Mouse (Mus musculus): ENCODE results near the gene Fam126a. TPM values are rescaled to one million over a fixed set of nuclear protein-coding genes. Genes with fewer than 3 reads are reported as not detected.

Fam126a gene
- total RNA-seq, 2 experiments from 2014 or later: 14.9 to 19.6 TPM

DNA sequence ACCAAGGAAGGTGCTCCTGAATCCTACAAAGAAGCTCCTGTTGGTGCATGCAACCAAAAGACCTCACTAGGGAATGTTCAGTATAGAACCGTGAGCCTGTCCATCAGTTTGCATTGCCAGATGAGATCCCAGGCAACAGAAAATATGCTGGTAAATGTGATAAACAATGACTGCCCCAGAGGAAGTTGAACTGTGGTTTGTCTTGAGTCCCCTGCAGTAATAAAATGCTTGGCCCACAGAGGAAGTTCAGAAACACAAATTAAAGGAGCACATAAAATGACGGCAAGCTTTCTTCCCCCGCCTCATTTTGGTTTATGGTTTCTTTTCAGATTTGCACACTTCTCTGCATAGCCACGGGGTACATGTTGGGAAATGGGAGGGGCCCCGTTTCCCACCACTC lies 8.3 kb upstream of the Fam126a start:
- Histone ChIP-seq H3K27ac (no peak overlapping the region), H3K4me3 (no peak overlapping the region)
- intact Hi-C loops (cut with DNase I): no loop called here
- no peak for DNase-seq (ENCODE audit: extremely low spot score in 1 of 2, low spot score in 2 of 2)
- TF ChIP-seq CTCF (IDR thresholded peaks at IDR 0.05): no peak

- TF ChIP-seq CTCF (IDR thresholded peaks at IDR 0.05): no peak
- intact Hi-C loops (cut with DNase I): no loop called here
- H3K27ac ChIP-seq: no peak overlapping the region
- H3K4me3 ChIP-seq: no peak overlapping the region
- no peak for DNase-seq (ENCODE audit: extremely low spot score in 1 of 2, low spot score in 2 of 2)
Observed at GRCm38 (mm10) chr5:24038190-24038589, 7.7 kb upstream of the Fam126a start.

GRCm38 (mm10) chr5:24036731-24037130 lies 6.2 kb upstream of the Fam126a start:
- no peak for DNase-seq (ENCODE audit: extremely low spot score in 1 of 2, low spot score in 2 of 2)

GRCm38 (mm10) chr5:24034970-24035369 lies 4.5 kb upstream of the Fam126a start:
- intact Hi-C loops (cut with DNase I): no loop called here
- no peak for DNase-seq (ENCODE audit: extremely low spot score in 1 of 2, low spot score in 2 of 2)
- no peak for TF ChIP-seq CTCF (IDR thresholded peaks at IDR 0.05)
- no peak overlapping the region for H3K27ac ChIP-seq
- H3K4me3 ChIP-seq: no peak overlapping the region

More at GRCm38 (mm10) chr5:24036731-24037130, 6.2 kb upstream of the Fam126a start:
- no peak overlapping the region for H3K4me3 ChIP-seq
- no peak overlapping the region for H3K27ac ChIP-seq
- TF ChIP-seq CTCF (IDR thresholded peaks at IDR 0.05): no peak
- intact Hi-C loops (cut with DNase I): no loop called here

- H3K4me3 ChIP-seq: no peak overlapping the region
- DNase-seq (ENCODE audit: extremely low spot score in 1 of 2, low spot score in 2 of 2): no peak
- intact Hi-C loops (cut with DNase I): no loop called here
- TF ChIP-seq CTCF (IDR thresholded peaks at IDR 0.05): no peak
- H3K27ac ChIP-seq: no peak overlapping the region
Observed at GRCm38 (mm10) chr5:24034091-24034490, 3.6 kb upstream of the Fam126a start.

- H3K4me3 ChIP-seq: peak overlapping the region; percentile 91
- H3K27ac ChIP-seq: peak overlapping the region; percentile 74
- TF ChIP-seq CTCF (IDR thresholded peaks at IDR 0.05): no peak
- intact Hi-C loops (cut with DNase I): loop anchor here (5.0 kb wide), 1 partner anchor 47 kb away; no protein-coding TSS in a partner anchor
- peak; percentile 14 to 24 for DNase-seq (ENCODE audit: extremely low spot score in 1 of 2, low spot score in 2 of 2)
Observed at GRCm38 (mm10) chr5:24029946-24030578, 428 bp downstream of the Fam126a start.

DNA sequence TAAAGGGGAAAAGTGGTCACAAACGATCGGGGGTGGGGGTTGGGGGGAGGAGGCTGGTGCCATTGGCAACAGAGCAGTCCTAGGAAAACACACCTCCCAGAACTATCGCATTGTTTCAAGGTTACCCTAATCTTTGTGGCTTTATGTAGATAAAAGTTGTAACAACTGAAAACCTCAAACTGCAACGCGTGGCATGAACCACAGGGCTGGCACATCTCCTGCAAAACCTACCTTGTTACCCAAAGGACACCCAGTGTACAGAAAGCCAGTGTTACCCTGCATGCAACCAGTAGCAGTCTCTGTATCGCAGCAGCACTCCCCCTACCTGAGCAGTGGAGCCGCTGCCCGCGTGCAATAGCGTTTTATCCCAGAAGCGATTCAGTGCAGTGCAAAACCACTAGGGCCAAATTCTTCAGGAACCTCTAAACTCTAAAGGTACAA lies 1.1 kb downstream of the Fam126a start:
- peak; percentile 49 for TF ChIP-seq CTCF (IDR thresholded peaks at IDR 0.05)
- H3K4me3 ChIP-seq: peak overlapping the region; percentile 91
- intact Hi-C loops (cut with DNase I): loop anchor here (5.0 kb wide), 1 partner anchor 48 kb away; no protein-coding TSS in a partner anchor
- H3K27ac ChIP-seq: no peak overlapping the region
- peak; percentile 35 to 37 for DNase-seq (ENCODE audit: extremely low spot score in 1 of 2, low spot score in 2 of 2)

DNA sequence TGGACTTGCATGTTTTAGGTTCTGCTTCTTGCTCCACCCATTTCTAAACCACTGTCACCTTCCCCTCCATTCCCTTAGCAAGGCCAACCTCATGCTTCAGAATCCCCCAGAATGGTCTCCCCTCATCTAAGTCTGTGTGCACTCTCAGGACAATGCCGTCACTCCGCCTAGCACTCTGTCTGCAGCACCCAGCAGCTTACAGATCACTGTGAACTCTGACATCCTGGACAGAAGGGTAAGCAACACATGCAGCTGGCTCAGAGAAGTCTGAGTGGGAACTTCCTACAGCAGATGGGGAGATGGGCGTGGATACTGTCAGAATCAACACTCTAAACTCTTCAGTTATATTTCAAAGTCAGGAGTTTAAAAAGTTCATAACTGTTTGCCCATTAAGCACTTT lies 5.5 kb downstream of the Fam126a start:
- TF ChIP-seq CTCF (IDR thresholded peaks at IDR 0.05): no peak
- Histone ChIP-seq H3K4me3 (no peak overlapping the region), H3K27ac (no peak overlapping the region)
- intact Hi-C loops (cut with DNase I): loop anchor here (5.0 kb wide), 1 partner anchor 52 kb away; no protein-coding TSS in a partner anchor
- no peak for DNase-seq (ENCODE audit: extremely low spot score in 1 of 2, low spot score in 2 of 2)

DNA sequence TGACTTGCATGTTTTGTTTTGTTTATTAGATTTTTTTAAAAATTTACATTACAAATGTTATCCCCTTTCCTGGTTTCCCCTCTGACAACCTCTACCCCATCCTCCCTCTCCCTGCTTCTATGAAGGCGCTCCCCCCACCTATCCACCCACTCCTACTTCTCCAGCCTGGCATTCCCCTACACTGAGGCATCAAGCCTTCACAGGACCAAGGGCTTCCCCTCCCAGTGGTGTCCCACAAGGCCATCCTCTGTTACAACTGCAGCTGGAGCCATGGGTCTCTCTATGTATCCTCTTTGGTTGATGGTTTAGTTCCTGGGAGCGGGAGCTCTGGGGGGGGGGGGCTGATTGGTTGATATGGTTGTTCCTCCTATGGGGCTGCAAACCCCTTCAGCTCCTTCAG lies 7.3 kb downstream of the Fam126a start:
- intact Hi-C loops (cut with DNase I): no loop called here
- Histone ChIP-seq H3K27ac (no peak overlapping the region), H3K4me3 (no peak overlapping the region)
- no peak for TF ChIP-seq CTCF (IDR thresholded peaks at IDR 0.05)
- DNase-seq (ENCODE audit: extremely low spot score in 1 of 2, low spot score in 2 of 2): no peak

DNA sequence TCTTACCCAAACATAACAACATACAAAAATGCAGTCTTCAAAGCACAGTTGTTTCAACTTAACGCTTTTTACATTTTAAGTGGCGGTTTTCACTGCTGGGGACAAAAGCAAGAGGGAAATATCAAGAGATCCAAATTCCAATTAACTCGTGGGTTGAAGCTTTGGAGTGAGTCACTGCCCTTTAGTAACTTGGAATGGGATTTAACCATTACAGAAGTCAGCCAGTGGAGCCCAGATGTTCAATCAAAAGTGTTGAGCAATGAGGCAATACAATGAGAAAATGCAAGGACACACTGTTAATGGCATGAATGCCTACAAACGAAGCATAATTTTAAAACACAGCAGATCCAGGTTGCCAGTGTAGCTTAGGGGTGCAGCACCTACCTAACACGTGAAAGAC lies 8.8 kb downstream of the Fam126a start:
- intact Hi-C loops (cut with DNase I): no loop called here
- Histone ChIP-seq H3K27ac (no peak overlapping the region), H3K4me3 (no peak overlapping the region)
- DNase-seq (ENCODE audit: extremely low spot score in 1 of 2, low spot score in 2 of 2): no peak
- no peak for TF ChIP-seq CTCF (IDR thresholded peaks at IDR 0.05)

DNA sequence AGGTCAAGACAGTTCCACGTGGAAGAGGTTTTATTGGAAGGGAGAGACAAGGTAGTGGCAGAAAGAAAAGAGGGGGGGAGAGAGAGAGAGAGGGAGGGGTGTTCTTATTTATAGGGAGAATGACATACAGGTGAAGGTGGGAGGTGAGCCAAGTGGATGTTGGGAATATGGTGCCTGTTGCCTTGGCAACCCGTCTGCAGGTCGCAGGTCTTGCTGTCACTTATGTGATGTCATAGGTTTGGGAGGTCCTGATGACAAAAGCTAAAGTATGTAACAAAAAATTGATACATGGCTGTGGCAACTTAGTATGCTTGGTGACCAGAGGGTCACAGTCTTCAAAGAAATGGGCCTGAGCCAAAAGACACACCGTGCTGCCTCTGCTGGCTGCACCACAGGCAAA lies 10.1 kb downstream of the Fam126a start:
- H3K4me3 ChIP-seq: no peak overlapping the region
- no peak overlapping the region for H3K27ac ChIP-seq
- intact Hi-C loops (cut with DNase I): no loop called here
- TF ChIP-seq CTCF (IDR thresholded peaks at IDR 0.05): no peak
- no peak for DNase-seq (ENCODE audit: extremely low spot score in 1 of 2, low spot score in 2 of 2)

- Histone ChIP-seq H3K27ac (no peak overlapping the region), H3K4me3 (no peak overlapping the region)
- intact Hi-C loops (cut with DNase I): no loop called here
- no peak for DNase-seq (ENCODE audit: extremely low spot score in 1 of 2, low spot score in 2 of 2)
- TF ChIP-seq CTCF (IDR thresholded peaks at IDR 0.05): no peak
Observed at GRCm38 (mm10) chr5:24019341-24020185, 10.9 kb downstream of the Fam126a start.
